Mouse (Mus musculus): ENCODE data around the gene Clic6.
A peak's percentile ranks its signal among the peaks of the same experiment; 100 is the strongest.

Gene Clic6

GRCm38 (mm10) chr16:92485436-92485835 lies at the start of gene Clic6:
Gene Clic6 (plus strand): TSS chr16:92485736.
- no peak for DNase-seq

GRCm38 (mm10) chr16:92439775-92440174 lies 45.8 kb upstream of the Clic6 start:
- no peak for DNase-seq

GRCm38 (mm10) chr16:92440229-92440628 lies 45.3 kb upstream of the Clic6 start:
- no peak for DNase-seq

GRCm38 (mm10) chr16:92441203-92441602 lies 44.3 kb upstream of the Clic6 start:
- DNase-seq, result no peak

GRCm38 (mm10) chr16:92442150-92442549 lies 43.4 kb upstream of the Clic6 start:
- DNase-seq, result no peak

GRCm38 (mm10) chr16:92442946-92443345 lies 42.6 kb upstream of the Clic6 start:
- DNase-seq, result no peak

- DNase-seq, result no peak
These were observed 41.9 kb upstream of the Clic6 start for GRCm38 (mm10) chr16:92443644-92444113.

GRCm38 (mm10) chr16:92445377-92445776 lies 40.2 kb upstream of the Clic6 start:
- no peak for DNase-seq

- DNase-seq, result no peak
These were observed 36.5 kb upstream of the Clic6 start for GRCm38 (mm10) chr16:92449080-92449479.

GRCm38 (mm10) chr16:92450331-92450730 lies 35.2 kb upstream of the Clic6 start:
- peak; percentile 51 to 53 for DNase-seq

GRCm38 (mm10) chr16:92451516-92452072 lies 33.9 kb upstream of the Clic6 start:
- no peak for DNase-seq

- DNase-seq, result no peak
These were observed 32.9 kb upstream of the Clic6 start for GRCm38 (mm10) chr16:92452609-92453008.

GRCm38 (mm10) chr16:92454002-92454401 lies 31.5 kb upstream of the Clic6 start:
- no peak for DNase-seq

- no peak for DNase-seq
These were observed 31.0 kb upstream of the Clic6 start for GRCm38 (mm10) chr16:92454495-92454894.

GRCm38 (mm10) chr16:92455488-92455887 lies 30.0 kb upstream of the Clic6 start:
- DNase-seq, result no peak

GRCm38 (mm10) chr16:92455969-92456368 lies 29.6 kb upstream of the Clic6 start:
- DNase-seq, result no peak

- DNase-seq, result peak; percentile 66 to 74
These were observed 27.9 kb upstream of the Clic6 start for GRCm38 (mm10) chr16:92457594-92457993.

GRCm38 (mm10) chr16:92461412-92461811 lies 24.1 kb upstream of the Clic6 start:
- DNase-seq, result no peak

- DNase-seq, result no peak
These were observed 21.1 kb upstream of the Clic6 start for GRCm38 (mm10) chr16:92464390-92464972.

- DNase-seq, result no peak
These were observed 20.3 kb upstream of the Clic6 start for GRCm38 (mm10) chr16:92465226-92465625.

- peak; percentile 97 for DNase-seq
These were observed 19.7 kb upstream of the Clic6 start for GRCm38 (mm10) chr16:92465642-92466526.

- DNase-seq, result no peak
These were observed 18.5 kb upstream of the Clic6 start for GRCm38 (mm10) chr16:92467041-92467440.

GRCm38 (mm10) chr16:92468459-92468858 lies 17.1 kb upstream of the Clic6 start:
- DNase-seq, result no peak

GRCm38 (mm10) chr16:92470706-92471105 lies 14.8 kb upstream of the Clic6 start, which contains the start of gene Rcan1:
Gene Rcan1 (minus strand): TSS chr16:92470867.
- DNase-seq, result no peak
